Mouse (Mus musculus) heart, adult 2 months (tissue): Measurements from ENCODE around the gene Samd13. TPM values are rescaled to one million over a fixed set of nuclear protein-coding genes. Genes with fewer than 3 reads are reported as not detected.

Source experiments
- DNase-seq, 2 experiments: peaks; one replicate each; pipeline ENCODE4 v3.0.0; 2021
- H3K27ac ChIP-seq: fragments of 200-600 bp; 2 replicates; pipeline ENCODE4 v1.8.1; 2022
- H3K27me3 ChIP-seq: fragments of 200-500 bp; 2 replicates; pipeline ENCODE4 v1.6.1; 2012; ENCODE audit warnings: mild to moderate bottlenecking, low read length, inconsistent platforms, mixed read lengths; ENCODE audit not compliant: control insufficient read depth, insufficient read depth
- H3K36me3 ChIP-seq: fragments of 200-500 bp; 2 replicates; pipeline ENCODE4 v1.6.1; 2012; ENCODE audit warnings: low read length, inconsistent platforms; ENCODE audit not compliant: control insufficient read depth, insufficient read depth
- H3K4me1 ChIP-seq: fragments of 200-500 bp; 2 replicates; pipeline ENCODE4 v1.6.1; 2011; ENCODE audit warnings: low read length; ENCODE audit not compliant: control insufficient read depth, insufficient read depth
- H3K4me3 ChIP-seq: fragments of 200-600 bp; 2 replicates; pipeline ENCODE4 v1.8.1; 2022
- H3K79me2 ChIP-seq: fragments of 200-500 bp; replicated peaks from 2 replicates; pipeline ENCODE4 v1.6.1; 2012; ENCODE audit warnings: mild to moderate bottlenecking, inconsistent platforms, low read length, moderate library complexity, mixed read lengths; ENCODE audit not compliant: control insufficient read depth, insufficient read depth
- H3K9ac ChIP-seq: fragments of 200-500 bp; 2 replicates; pipeline ENCODE4 v1.6.1; 2012; ENCODE audit warnings: low read depth, mild to moderate bottlenecking, control low read depth, inconsistent platforms, low read length, mixed read lengths
- CTCF ChIP-seq: fragments of 200-600 bp; IDR thresholded peaks from 2 replicates; pipeline ENCODE4 v1.8.1; 2022; ENCODE audit warnings: antibody characterized with exemption, mild to moderate bottlenecking, moderate library complexity
- EP300 ChIP-seq: fragments of 200-500 bp; IDR thresholded peaks from 2 replicates; pipeline ENCODE4 v1.6.1; 2011; ENCODE audit warnings: low read depth, low read length, control low read depth; ENCODE audit not compliant: insufficient read depth
- POLR2A ChIP-seq: fragments of 200-500 bp; IDR thresholded peaks from 2 replicates; pipeline ENCODE4 v1.6.1; 2011; ENCODE audit warnings: mild to moderate bottlenecking, low read depth, low read length, control low read depth; ENCODE audit not compliant: insufficient read depth
- WGBS: fragments of 180-500 bp; shearing (Covaris S2); methylation state at CpG from one replicate; pipeline ENCODE4 v1.1.7; 2018; 5-methylcytosine and 5-hydroxymethylcytosine counted together
- intact Hi-C: fragments of 180-260 bp; cut with DNase I; formaldehyde crosslinking; loops from one replicate; pipeline ENCODE4 v1.15.1; 2025
- long read RNA-seq: library from polyadenylated mRNA; stranded (forward); transcript quantifications from one replicate; pipeline ENCODE4 v2.0.0, GENCODE M21; 2021
- polyA plus RNA-seq: library from polyadenylated mRNA; depleted of rRNA; stranded (reverse); fragments of >200 nt; gene quantifications from 2 replicates; pipeline ENCODE4 v1.2.3, GENCODE M21; 2012; rRNA removed
- total RNA-seq, 2 experiments: library from RNA; stranded (reverse); gene quantifications; 2 replicates each; pipeline ENCODE4 v1.2.3; 2021

Gene Samd13
- total RNA-seq (1 to 10 TPM; 1.9 to 2.1 TPM), polyA plus RNA-seq (1.0 and 1.1 TPM in 2 replicates)
- long read RNA-seq, partial matches to known transcripts, result 3 of 6 reads
- long read RNA-seq, other reads (novel, unspliced or antisense), result 3 of 6 reads

- Histone ChIP-seq H3K9ac (peak within 1 kb of the TSS; percentile 78), H3K27ac (peak within 1 kb of the TSS; percentile 75), H3K27me3 (no peaks in the 10 kb centered on the region; the same call in 1 of the 2 replicates), H3K4me1 (peaks cover 1% of the 10 kb centered on the region), H3K79me2 (no peaks in the 10 kb centered on the region), H3K36me3 (no peaks in the 10 kb centered on the region), H3K4me3 (peak within 1 kb of the TSS; percentile 64)
- 2% methylated on average over 50 of the region's 50 CpGs for WGBS
- intact Hi-C loops, result loop anchor here (5.0 kb wide), 2 partner anchors 47 to 82 kb away; no protein-coding TSS in a partner anchor
- DNase-seq, result peak; percentile 74 to 80
- TF ChIP-seq EP300 (no peak), POLR2A (no peak), CTCF (no peak)
These were observed at the start of gene Samd13 for GRCm38 (mm10) chr3:146684811-146685675. TSS of gene Samd13 (minus strand) at chr3:146685592.

- Histone ChIP-seq H3K79me2 (no peaks in the 10 kb centered on the region), H3K9ac (no peak overlapping the region), H3K4me1 (no peaks in the 10 kb centered on the region), H3K36me3 (peaks cover 2% of the 10 kb centered on the region), H3K27ac (no peak overlapping the region), H3K27me3 (no peaks in the 10 kb centered on the region), H3K4me3 (no peak overlapping the region)
- intact Hi-C loops, result loop anchor here (5.0 kb wide), 1 partner anchor 44 kb away; the partner anchor contains the start of gene Samd13
- 88% methylated on average over 11 of the region's 11 CpGs for WGBS
- no peak for DNase-seq
- TF ChIP-seq EP300 (no peak), POLR2A (no peak), CTCF (no peak)
These were observed 46.1 kb upstream of the Samd13 start for GRCm38 (mm10) chr3:146731499-146731898.

GRCm38 (mm10) chr3:146723037-146723436 lies 37.6 kb upstream of the Samd13 start:
- Histone ChIP-seq H3K9ac (no peak overlapping the region), H3K4me3 (no peak overlapping the region), H3K4me1 (no peaks in the 10 kb centered on the region), H3K27me3 (no peaks in the 10 kb centered on the region), H3K79me2 (no peaks in the 10 kb centered on the region), H3K27ac (no peak overlapping the region), H3K36me3 (no peaks in the 10 kb centered on the region)
- intact Hi-C loops, result no loop called here
- WGBS, result 57% methylated on average over 3 of the region's 3 CpGs
- TF ChIP-seq EP300, result no peak
- TF ChIP-seq CTCF, result no peak
- TF ChIP-seq POLR2A, result no peak
- DNase-seq, result no peak

GRCm38 (mm10) chr3:146719696-146720095 lies 34.3 kb upstream of the Samd13 start:
- no peaks in the 10 kb centered on the region for H3K4me1 ChIP-seq
- H3K79me2 ChIP-seq, result no peaks in the 10 kb centered on the region
- H3K4me3 ChIP-seq, result no peak overlapping the region
- WGBS, result 70% methylated on average over 4 of the region's 4 CpGs
- H3K9ac ChIP-seq, result no peak overlapping the region
- H3K27ac ChIP-seq, result no peak overlapping the region
- TF ChIP-seq EP300, result no peak
- no peak for DNase-seq
- H3K27me3 ChIP-seq, result no peaks in the 10 kb centered on the region
- intact Hi-C loops, result no loop called here
- H3K36me3 ChIP-seq, result no peaks in the 10 kb centered on the region

GRCm38 (mm10) chr3:146718251-146718650 lies 32.9 kb upstream of the Samd13 start:
- H3K4me3 ChIP-seq, result no peak overlapping the region
- no peaks in the 10 kb centered on the region for H3K4me1 ChIP-seq
- intact Hi-C loops, result no loop called here
- no peaks in the 10 kb centered on the region for H3K79me2 ChIP-seq
- H3K27ac ChIP-seq, result no peak overlapping the region
- no peaks in the 10 kb centered on the region for H3K27me3 ChIP-seq
- DNase-seq, result no peak
- H3K9ac ChIP-seq, result no peak overlapping the region
- no peaks in the 10 kb centered on the region for H3K36me3 ChIP-seq
- 75% methylated on average over 5 of the region's 5 CpGs for WGBS
- TF ChIP-seq POLR2A, result no peak
- TF ChIP-seq CTCF, result no peak
- no peak for TF ChIP-seq EP300

- TF ChIP-seq CTCF (no peak), POLR2A (no peak), EP300 (no peak)
- no peaks in the 10 kb centered on the region for H3K4me1 ChIP-seq
- no peak for DNase-seq
- H3K9ac ChIP-seq, result no peak overlapping the region
- 85% methylated on average over 7 of the region's 7 CpGs for WGBS
- no peak overlapping the region for H3K27ac ChIP-seq
- no peaks in the 10 kb centered on the region for H3K27me3 ChIP-seq
- H3K4me3 ChIP-seq, result no peak overlapping the region
- H3K36me3 ChIP-seq, result no peaks in the 10 kb centered on the region
- intact Hi-C loops, result no loop called here
- no peaks in the 10 kb centered on the region for H3K79me2 ChIP-seq
These were observed 26.9 kb upstream of the Samd13 start for GRCm38 (mm10) chr3:146712305-146712704.
